Mouse (Mus musculus) olfactory bulb, adult 2 months (tissue): ENCODE data around the gene Tm7sf3.

ENCODE experiments used
- CTCF ChIP-seq: fragments of 200-500 bp; IDR thresholded peaks from 2 replicates; pipeline ENCODE4 v1.5.1; 2012; ENCODE audit warnings: low read depth, mild to moderate bottlenecking, low read length, moderate library complexity; ENCODE audit not compliant: insufficient read depth
- POLR2A ChIP-seq: fragments of 200-500 bp; IDR thresholded peaks from 2 replicates; pipeline ENCODE4 v1.6.1; 2012; ENCODE audit warnings: mild to moderate bottlenecking, low read depth, low read length, moderate library complexity; ENCODE audit not compliant: insufficient read depth

DNA sequence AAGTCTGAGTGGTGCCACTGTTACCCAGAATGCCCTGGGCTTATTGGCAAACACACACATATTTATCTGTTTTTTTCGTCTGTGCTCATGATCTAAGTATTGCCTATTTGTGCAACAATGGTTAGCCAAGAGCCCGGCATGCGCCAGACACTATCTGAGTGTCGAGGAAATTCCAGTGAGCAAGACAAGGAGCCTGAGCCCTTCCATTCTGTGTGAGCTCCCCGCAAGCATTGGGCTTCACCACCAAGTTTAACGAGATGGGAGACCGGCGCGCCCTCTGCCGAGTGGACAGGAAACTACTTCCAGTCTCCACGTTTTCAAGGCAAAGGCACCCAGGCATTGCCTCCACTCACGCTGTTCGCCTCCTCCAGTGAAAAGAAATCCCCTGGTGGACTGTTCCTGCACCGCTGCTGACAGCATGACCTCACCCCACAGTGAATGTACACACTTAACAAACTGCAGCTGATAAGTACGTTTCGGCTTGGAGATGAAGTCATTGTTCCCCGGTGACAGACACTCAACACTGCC is 43.2 kb upstream of the Tm7sf3 start:
- no peak for TF ChIP-seq CTCF
- no peak for TF ChIP-seq POLR2A
